Mouse (Mus musculus): ENCODE measurements at regions not wholly inside any gene's neighbourhood (a gene's known extent, or its start where the extent isn't known, plus 50 kb on each side); places are given as distances from the start of the nearest gene placed in this dataset.
A peak's percentile ranks its signal among the peaks of the same experiment; 100 is the strongest.

DNA sequence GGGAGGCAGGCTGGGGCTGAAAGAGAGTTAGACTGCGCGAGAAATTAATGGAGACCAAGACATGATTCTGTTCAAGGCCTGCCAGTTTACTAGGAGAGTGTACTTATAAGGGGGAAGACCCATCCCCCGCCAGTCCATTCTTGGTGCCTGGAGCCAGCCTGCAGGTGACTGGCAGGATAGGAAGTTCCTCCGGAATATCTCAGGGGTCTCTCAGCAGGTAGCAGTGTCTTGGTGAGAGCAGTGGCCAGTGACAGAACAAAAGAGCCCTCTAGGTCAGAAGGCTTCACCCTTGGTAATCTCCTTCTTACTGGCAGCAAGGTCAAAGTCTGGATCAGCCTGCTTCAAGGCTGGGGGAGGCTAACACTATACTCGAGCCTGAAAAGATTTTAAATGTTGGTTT lies 83.7 kb upstream of the Zfp804b start:
- Histone ChIP-seq H3K36me3 (ENCODE audit: control insufficient read depth, insufficient read depth, low read length) (no peaks in the 10 kb centered on the region), H3K9me3 (ENCODE audit: control insufficient read depth, low read length) (no peaks in the 10 kb centered on the region), H3K4me1 (ENCODE audit: control insufficient read depth, insufficient read depth, low read length) (no peaks in the 10 kb centered on the region), H3K9ac (ENCODE audit: low read length) (no peak overlapping the region), H3K4me3 (ENCODE audit: low read depth, low read length) (no peak overlapping the region), H3K4me2 (ENCODE audit: low read depth) (no peak overlapping the region), H3K27ac (ENCODE audit: low read depth, low read length) (no peak overlapping the region), H3K27me3 (ENCODE audit: control insufficient read depth, insufficient read depth, low read length) (no peaks in the 10 kb centered on the region)
- 47% methylated on average over 5 of the region's 5 CpGs for WGBS
- ATAC-seq (ENCODE audit: insufficient read depth, low FRiP score, low TSS enrichment), result no peak
- no peak for DNase-seq (ENCODE audit: low spot score)

DNA sequence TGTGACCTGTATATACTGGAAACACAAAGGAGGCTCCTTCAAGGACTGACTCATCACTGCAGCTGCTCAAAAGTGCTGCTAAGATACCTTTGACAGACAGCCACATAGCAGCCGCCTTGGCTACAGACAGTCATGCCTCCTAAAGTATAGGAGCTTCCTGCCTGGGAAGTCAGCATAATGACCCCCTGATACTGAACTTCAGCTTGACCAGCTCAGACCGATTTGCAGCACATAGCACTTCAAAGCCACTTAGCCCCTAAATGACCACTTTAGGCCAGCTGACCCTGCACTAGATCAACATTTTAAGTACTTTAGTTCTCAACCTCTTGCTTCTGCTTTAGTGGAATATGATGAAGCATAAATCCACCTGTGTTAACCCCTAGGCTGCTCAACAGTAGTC lies 91.9 kb upstream of the Zfp804b start:
- Histone ChIP-seq H3K27me3 (ENCODE audit: control insufficient read depth, insufficient read depth, low read length) (no peaks in the 10 kb centered on the region), H3K4me1 (ENCODE audit: control insufficient read depth, insufficient read depth, low read length) (no peaks in the 10 kb centered on the region), H3K4me2 (ENCODE audit: low read depth) (no peak overlapping the region), H3K36me3 (ENCODE audit: control insufficient read depth, insufficient read depth, low read length) (no peaks in the 10 kb centered on the region), H3K9ac (ENCODE audit: low read length) (no peak overlapping the region), H3K27ac (ENCODE audit: low read depth, low read length) (no peak overlapping the region), H3K9me3 (ENCODE audit: control insufficient read depth, low read length) (no peaks in the 10 kb centered on the region), H3K4me3 (ENCODE audit: low read depth, low read length) (no peak overlapping the region)
- no peak for DNase-seq (ENCODE audit: low spot score)
- ATAC-seq (ENCODE audit: insufficient read depth, low FRiP score, low TSS enrichment), result no peak
- WGBS, result 67% methylated on average over 2 of the region's 2 CpGs

DNA sequence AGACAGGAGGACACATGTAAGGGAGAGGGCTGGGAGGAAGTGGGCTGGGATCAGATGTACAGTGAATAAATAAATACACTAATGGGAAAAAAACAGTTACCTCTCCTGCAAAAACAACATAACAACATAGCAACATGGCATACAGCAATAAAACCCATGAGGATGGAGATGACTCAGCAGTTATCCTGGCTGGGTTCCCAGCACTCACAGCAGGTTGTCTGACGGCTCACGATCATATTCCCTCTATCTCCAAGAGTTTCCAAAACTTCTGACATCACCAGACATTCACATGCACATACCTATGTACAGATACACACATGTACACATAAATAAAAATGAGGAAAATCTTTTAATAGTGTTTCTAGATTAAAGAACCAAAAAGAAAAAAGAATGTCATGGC lies 103.4 kb upstream of the Zfp804b start:
- Histone ChIP-seq H3K27me3 (ENCODE audit: control insufficient read depth, insufficient read depth, low read length) (no peaks in the 10 kb centered on the region), H3K36me3 (ENCODE audit: control insufficient read depth, insufficient read depth, low read length) (no peaks in the 10 kb centered on the region), H3K4me3 (ENCODE audit: low read depth, low read length) (no peak overlapping the region), H3K9me3 (ENCODE audit: control insufficient read depth, low read length) (no peaks in the 10 kb centered on the region), H3K27ac (ENCODE audit: low read depth, low read length) (no peak overlapping the region), H3K9ac (ENCODE audit: low read length) (no peak overlapping the region), H3K4me2 (ENCODE audit: low read depth) (no peak overlapping the region), H3K4me1 (ENCODE audit: control insufficient read depth, insufficient read depth, low read length) (no peaks in the 10 kb centered on the region)
- 80% methylated on average over 2 of the region's 2 CpGs for WGBS
- no peak for ATAC-seq (ENCODE audit: insufficient read depth, low FRiP score, low TSS enrichment)
- DNase-seq (ENCODE audit: low spot score), result no peak

DNA sequence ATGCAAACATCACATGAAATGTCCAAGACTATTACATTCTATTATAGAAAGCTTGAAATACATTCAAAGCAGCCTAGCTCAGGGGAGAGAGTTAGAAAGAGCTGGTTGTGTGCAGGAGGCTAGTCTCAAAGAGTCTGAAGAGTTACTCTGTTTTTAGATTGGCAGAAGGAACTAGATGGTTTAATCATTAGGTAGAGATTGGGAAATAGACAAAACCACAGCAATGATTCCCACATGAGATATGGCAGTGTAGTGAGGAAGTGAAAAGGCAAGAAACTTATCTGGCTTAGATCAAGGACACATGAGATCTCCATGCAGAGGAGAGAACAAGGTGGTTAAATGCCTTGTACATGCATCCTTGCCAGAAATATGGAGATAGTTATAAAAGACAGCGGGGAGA lies 110.3 kb upstream of the Zfp804b start:
- WGBS, result 93% methylated on average over 1 of the region's 1 CpGs
- Histone ChIP-seq H3K4me1 (ENCODE audit: control insufficient read depth, insufficient read depth, low read length) (no peaks in the 10 kb centered on the region), H3K27me3 (ENCODE audit: control insufficient read depth, insufficient read depth, low read length) (no peaks in the 10 kb centered on the region), H3K9me3 (ENCODE audit: control insufficient read depth, low read length) (no peaks in the 10 kb centered on the region), H3K4me3 (ENCODE audit: low read depth, low read length) (no peak overlapping the region), H3K9ac (ENCODE audit: low read length) (no peak overlapping the region), H3K27ac (ENCODE audit: low read depth, low read length) (no peak overlapping the region), H3K36me3 (ENCODE audit: control insufficient read depth, insufficient read depth, low read length) (no peaks in the 10 kb centered on the region), H3K4me2 (ENCODE audit: low read depth) (no peak overlapping the region)
- DNase-seq (ENCODE audit: low spot score), result no peak
- ATAC-seq (ENCODE audit: insufficient read depth, low FRiP score, low TSS enrichment), result no peak

DNA sequence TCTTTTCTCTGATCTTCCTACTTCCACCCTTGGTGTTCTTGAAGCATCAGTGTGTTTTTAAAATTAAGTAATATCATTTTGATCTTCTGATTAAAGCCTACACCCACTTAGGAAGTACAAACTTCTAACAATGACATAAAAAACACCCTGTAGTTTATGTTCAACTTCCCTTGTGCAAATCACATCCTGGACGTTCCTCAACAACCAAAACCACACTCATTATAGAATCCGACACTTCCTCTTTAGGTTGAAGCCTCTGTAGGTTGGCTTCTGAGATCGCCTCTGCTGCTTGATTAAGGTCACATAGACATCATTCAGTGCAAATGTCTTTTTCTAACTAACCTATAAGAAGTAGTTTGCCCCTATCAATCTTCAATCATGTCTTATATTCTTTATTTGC lies 112.5 kb upstream of the Zfp804b start:
- Histone ChIP-seq H3K27ac (ENCODE audit: low read depth, low read length) (no peak overlapping the region), H3K4me2 (ENCODE audit: low read depth) (no peak overlapping the region), H3K36me3 (ENCODE audit: control insufficient read depth, insufficient read depth, low read length) (no peaks in the 10 kb centered on the region), H3K4me1 (ENCODE audit: control insufficient read depth, insufficient read depth, low read length) (no peaks in the 10 kb centered on the region), H3K9me3 (ENCODE audit: control insufficient read depth, low read length) (no peaks in the 10 kb centered on the region), H3K27me3 (ENCODE audit: control insufficient read depth, insufficient read depth, low read length) (no peaks in the 10 kb centered on the region), H3K9ac (ENCODE audit: low read length) (no peak overlapping the region), H3K4me3 (ENCODE audit: low read depth, low read length) (no peak overlapping the region)
- 81% methylated on average over 3 of the region's 3 CpGs for WGBS
- no peak for DNase-seq (ENCODE audit: low spot score)
- no peak for ATAC-seq (ENCODE audit: insufficient read depth, low FRiP score, low TSS enrichment)

DNA sequence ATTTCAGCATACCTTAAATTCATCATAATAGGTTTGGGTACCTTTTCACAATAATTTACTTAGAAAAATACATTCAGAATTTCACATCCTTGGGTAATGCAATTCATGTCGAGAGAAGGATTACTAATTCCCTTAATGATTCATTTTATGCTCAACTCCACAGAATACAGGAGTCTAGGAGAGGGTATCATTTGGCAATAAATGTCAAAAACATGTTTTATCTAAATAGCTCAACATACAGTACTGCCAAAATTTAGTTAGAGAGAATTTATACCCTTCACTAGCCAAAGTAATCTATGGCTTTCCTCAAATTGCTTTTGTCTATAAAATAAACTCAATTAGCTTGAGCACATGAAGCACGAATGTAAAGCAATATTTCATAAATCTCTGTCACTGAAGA lies 144.6 kb upstream of the Zfp804b start:
- peak; percentile 58; the same call in 1 of the 2 replicates for ATAC-seq (ENCODE audit: insufficient read depth, low FRiP score, low TSS enrichment)
- Histone ChIP-seq H3K27me3 (ENCODE audit: control insufficient read depth, insufficient read depth, low read length) (no peaks in the 10 kb centered on the region), H3K9ac (ENCODE audit: low read length) (no peak overlapping the region), H3K4me1 (ENCODE audit: control insufficient read depth, insufficient read depth, low read length) (no peaks in the 10 kb centered on the region), H3K36me3 (ENCODE audit: control insufficient read depth, insufficient read depth, low read length) (no peaks in the 10 kb centered on the region), H3K4me2 (ENCODE audit: low read depth) (no peak overlapping the region), H3K9me3 (ENCODE audit: control insufficient read depth, low read length) (no peaks in the 10 kb centered on the region), H3K27ac (ENCODE audit: low read depth, low read length) (no peak overlapping the region), H3K4me3 (ENCODE audit: low read depth, low read length) (no peak overlapping the region)
- 72% methylated on average over 2 of the region's 2 CpGs for WGBS
- DNase-seq (ENCODE audit: low spot score), result no peak

DNA sequence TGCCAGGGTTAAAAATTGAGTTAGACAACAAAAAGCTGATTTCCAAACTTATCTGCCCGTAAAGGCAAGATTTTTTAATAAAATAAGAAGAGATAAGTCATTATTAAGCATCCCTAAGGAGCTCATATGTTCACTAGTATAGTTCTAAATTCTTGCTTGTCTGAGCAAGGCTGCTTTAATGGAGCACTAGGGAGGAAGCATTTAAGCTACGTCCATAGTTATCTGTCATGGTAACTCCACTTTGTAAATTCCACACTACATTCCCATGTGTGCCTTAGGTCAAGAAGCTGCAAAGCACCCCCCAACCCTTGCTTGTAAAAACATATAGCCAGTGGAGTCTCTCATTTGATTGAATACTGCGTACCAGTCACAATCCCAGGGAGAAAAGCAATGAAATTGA lies 145.0 kb upstream of the Zfp804b start:
- 77% methylated on average over 3 of the region's 3 CpGs for WGBS
- H3K9ac ChIP-seq (ENCODE audit: low read length), result no peak overlapping the region
- DNase-seq (ENCODE audit: low spot score) (no peak), ATAC-seq (ENCODE audit: insufficient read depth, low FRiP score, low TSS enrichment) (no peak)
- no peaks in the 10 kb centered on the region for H3K27me3 ChIP-seq (ENCODE audit: control insufficient read depth, insufficient read depth, low read length)
- no peaks in the 10 kb centered on the region for H3K4me1 ChIP-seq (ENCODE audit: control insufficient read depth, insufficient read depth, low read length)
- H3K4me3 ChIP-seq (ENCODE audit: low read depth, low read length), result no peak overlapping the region
- H3K36me3 ChIP-seq (ENCODE audit: control insufficient read depth, insufficient read depth, low read length), result no peaks in the 10 kb centered on the region
- no peak overlapping the region for H3K27ac ChIP-seq (ENCODE audit: low read depth, low read length)
- H3K4me2 ChIP-seq (ENCODE audit: low read depth), result no peak overlapping the region
- no peaks in the 10 kb centered on the region for H3K9me3 ChIP-seq (ENCODE audit: control insufficient read depth, low read length)

DNA sequence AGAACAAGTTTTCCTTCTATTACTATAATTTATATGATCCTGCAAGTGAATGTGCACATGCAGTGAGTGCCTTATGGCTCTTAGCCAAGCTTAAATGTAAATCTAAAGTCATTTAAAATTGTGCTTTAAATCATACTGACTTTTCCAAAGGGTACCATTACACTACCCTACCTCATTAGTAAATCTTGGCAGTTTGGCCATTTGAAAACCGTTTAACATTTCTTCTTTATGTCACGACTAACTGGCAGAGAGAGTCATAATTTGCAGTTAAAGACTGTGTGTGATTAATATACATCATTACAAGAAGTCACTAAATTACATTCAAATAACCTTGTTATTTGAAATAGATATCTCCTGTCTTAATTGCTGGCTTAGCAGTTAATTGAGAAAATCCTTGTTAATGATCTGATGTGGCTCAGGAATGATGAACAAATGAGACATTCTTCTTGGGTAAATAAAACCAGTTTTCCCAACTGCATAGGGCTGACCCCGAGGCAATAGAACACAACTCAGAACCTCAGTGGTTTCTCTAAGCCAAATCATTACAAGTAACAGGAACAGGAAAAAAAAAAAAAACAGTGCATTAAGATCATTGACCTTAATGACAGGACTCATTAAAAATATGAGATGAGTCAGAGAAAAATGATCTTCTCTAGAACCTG lies 173.1 kb upstream of the Zfp804b start:
- Histone ChIP-seq H3K4me3 (ENCODE audit: low read depth, low read length) (no peak overlapping the region), H3K9ac (ENCODE audit: low read length) (no peak overlapping the region), H3K4me1 (ENCODE audit: control insufficient read depth, insufficient read depth, low read length) (no peaks in the 10 kb centered on the region), H3K9me3 (ENCODE audit: control insufficient read depth, low read length) (no peaks in the 10 kb centered on the region), H3K27ac (ENCODE audit: low read depth, low read length) (no peak overlapping the region), H3K27me3 (ENCODE audit: control insufficient read depth, insufficient read depth, low read length) (no peaks in the 10 kb centered on the region), H3K36me3 (ENCODE audit: control insufficient read depth, insufficient read depth, low read length) (no peaks in the 10 kb centered on the region), H3K4me2 (ENCODE audit: low read depth) (no peak overlapping the region)
- 81% methylated on average over 3 of the region's 3 CpGs for WGBS
- DNase-seq (ENCODE audit: low spot score) (no peak), ATAC-seq (ENCODE audit: insufficient read depth, low FRiP score, low TSS enrichment) (no peak)

DNA sequence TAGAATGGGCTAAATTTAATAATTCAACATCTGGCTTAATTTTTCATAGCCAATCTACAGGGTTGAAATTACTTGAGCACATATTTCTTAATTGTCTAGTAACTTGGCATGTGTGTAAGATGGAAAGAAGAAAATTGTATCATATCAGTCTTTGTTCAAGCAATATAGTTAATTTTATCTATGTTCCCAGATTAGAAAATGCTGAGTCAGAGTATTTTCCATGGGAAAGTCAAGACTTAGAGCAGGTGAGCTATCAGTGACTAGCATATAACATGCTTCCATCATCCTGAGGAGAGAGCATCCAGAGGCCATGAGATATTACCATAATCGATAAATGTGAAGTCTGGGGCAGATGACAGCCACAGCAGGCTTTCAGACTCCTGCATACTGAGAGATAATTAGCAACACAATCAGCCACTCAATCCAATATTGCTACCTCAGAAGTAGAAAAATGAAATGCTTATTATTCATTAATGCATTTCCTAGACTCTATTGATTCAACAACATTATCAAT lies 188.2 kb upstream of the Zfp804b start:
- Histone ChIP-seq H3K9me3 (ENCODE audit: control insufficient read depth, low read length) (no peaks in the 10 kb centered on the region), H3K27ac (ENCODE audit: low read depth, low read length) (no peak overlapping the region), H3K36me3 (ENCODE audit: control insufficient read depth, insufficient read depth, low read length) (no peaks in the 10 kb centered on the region), H3K4me1 (ENCODE audit: control insufficient read depth, insufficient read depth, low read length) (no peaks in the 10 kb centered on the region), H3K4me2 (ENCODE audit: low read depth) (no peak overlapping the region), H3K9ac (ENCODE audit: low read length) (no peak overlapping the region), H3K27me3 (ENCODE audit: control insufficient read depth, insufficient read depth, low read length) (no peaks in the 10 kb centered on the region), H3K4me3 (ENCODE audit: low read depth, low read length) (no peak overlapping the region)
- DNase-seq (ENCODE audit: low spot score) (no peak), ATAC-seq (ENCODE audit: insufficient read depth, low FRiP score, low TSS enrichment) (no peak)
- WGBS, result 100% methylated on average over 1 of the region's 1 CpGs

Measured in neural tube, embryonic 11.5 days (tissue).